Mouse (Mus musculus) central nervous system, embryonic 18 days (tissue): ENCODE data around the gene Mbl1. TPM values are rescaled to one million over a fixed set of nuclear protein-coding genes. Genes with fewer than 3 reads are reported as not detected.

Source experiments
- polyA plus RNA-seq: library from polyadenylated mRNA; depleted of rRNA; stranded (reverse); fragments of >200 nt; gene quantifications from 2 replicates; pipeline ENCODE4 v1.2.3, GENCODE M21; 2012; rRNA removed

Gene Mbl1
- not detected in 2 replicates for polyA plus RNA-seq

GRCm38 (mm10) chr14:41151220-41151898 is at the start of gene Mbl1:
Mbl1 (plus strand) TSS chr14:41151458.

DNA sequence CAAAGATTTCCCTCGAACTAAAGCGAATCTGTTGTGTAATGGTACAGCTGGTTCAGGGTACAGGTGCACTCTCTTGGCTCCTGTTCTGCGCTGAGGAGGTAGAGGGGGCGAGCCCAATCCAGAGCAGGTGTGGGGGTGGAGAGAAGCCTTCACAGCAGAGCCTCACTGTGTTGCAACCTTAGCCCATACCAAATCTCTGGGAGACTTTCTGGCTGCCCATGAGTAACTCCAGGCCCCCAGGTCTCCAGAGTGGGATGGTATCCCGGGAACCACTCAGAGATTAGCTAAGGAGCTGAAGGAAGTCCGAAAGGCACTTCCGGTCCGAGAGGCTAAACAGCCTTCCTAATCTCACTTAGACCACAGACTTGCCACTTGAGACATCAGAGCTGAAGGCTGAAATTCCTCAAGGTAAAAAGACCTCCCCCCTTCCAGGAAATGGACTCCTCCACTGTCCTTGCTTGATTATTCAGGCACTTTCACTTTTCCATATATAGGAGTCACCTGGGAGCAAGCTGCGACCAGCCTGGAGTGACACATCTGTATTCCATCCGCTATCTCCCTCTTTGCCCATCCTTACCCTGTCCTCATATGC is 46.3 kb upstream of the Mbl1 start, which contains the start of gene Mat1a:
Gene Mat1a, plus strand, starts transcription at position 183 of the 592 bp plus-strand sequence.

GRCm38 (mm10) chr14:41131540-41131939 is 19.7 kb upstream of the Mbl1 start, which contains the start of gene Sftpa1:
Sftpa1 (plus strand) TSS chr14:41131782.

DNA sequence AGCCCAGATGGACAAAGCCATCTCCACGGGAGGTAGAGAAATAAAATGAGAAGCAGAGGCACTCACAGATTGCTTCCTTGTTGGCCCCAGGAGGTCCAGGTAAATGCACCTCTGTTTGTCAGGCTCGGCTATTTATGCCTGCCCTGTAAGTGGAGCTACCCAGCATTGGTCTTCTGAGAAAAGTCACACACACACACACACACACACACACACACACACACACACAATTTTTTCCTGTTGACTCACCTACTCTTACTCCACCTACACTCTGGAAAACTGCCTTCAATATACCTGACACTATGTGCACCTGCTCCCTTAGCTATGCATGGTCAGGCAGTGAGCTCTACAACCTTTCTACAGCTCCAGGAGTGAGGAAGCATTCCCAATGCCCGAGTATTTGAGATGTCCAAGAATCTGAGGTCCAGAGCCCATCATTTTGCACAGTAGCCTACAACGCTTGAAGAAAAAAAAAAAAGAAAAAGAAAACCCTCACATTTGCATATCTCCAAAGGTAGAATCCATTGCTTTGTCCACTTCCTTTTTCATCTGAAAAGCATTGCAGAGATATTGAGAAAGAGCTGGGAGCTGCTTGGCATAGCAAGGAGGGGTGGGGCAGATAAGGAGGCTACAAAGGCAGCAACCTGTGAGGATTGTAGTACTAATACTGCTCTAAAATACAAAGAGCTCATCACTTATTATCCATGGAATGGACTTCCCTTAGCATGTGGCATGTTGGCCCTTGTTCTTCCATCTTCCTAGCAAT is 34.0 kb downstream of the Mbl1 start, which contains the start of gene Sftpd:
Gene Sftpd, minus strand, starts transcription at position 91 of the 763 bp plus-strand sequence.

Other genes with a start within 250 kb of the Mbl1 start
- gene Tspan14, start 184.7 kb upstream of the Mbl1 start, polyA plus RNA-seq: 77.3 and 83.9 TPM in 2 replicates
- gene Fam213a, start 137.7 kb upstream of the Mbl1 start, polyA plus RNA-seq: 52.6 and 55.0 TPM in 2 replicates
- gene Dydc2, start 82.2 kb upstream of the Mbl1 start, polyA plus RNA-seq: 0.38 and 0.55 TPM in 2 replicates
- gene Dydc1, start 78.5 kb upstream of the Mbl1 start, polyA plus RNA-seq: 0.05 TPM in 1 of 2 replicates, not detected in the other
- 0.08 TPM in 1 of 2 replicates, not detected in the other for gene Mat1a, start 46.4 kb upstream of the Mbl1 start, polyA plus RNA-seq
- gene Sftpa1, start 19.7 kb upstream of the Mbl1 start, polyA plus RNA-seq: not detected in 2 replicates
- gene Sftpd, start 33.7 kb downstream of the Mbl1 start, polyA plus RNA-seq: not detected in 2 replicates
- 0.40 and 0.55 TPM in 2 replicates for gene Gm2832, start 127.3 kb downstream of the Mbl1 start, polyA plus RNA-seq
- gene Gm5798, start 197.2 kb downstream of the Mbl1 start, polyA plus RNA-seq: not detected in 2 replicates
- not detected in 2 replicates for gene Gm7945, start 234.9 kb downstream of the Mbl1 start, polyA plus RNA-seq